Mouse (Mus musculus): Measurements from ENCODE around the gene Rae1. TPM values are rescaled to one million over a fixed set of nuclear protein-coding genes. Genes with fewer than 3 reads are reported as not detected.
A peak's percentile ranks its signal among the peaks of the same experiment; 100 is the strongest.

Gene Rae1
- total RNA-seq (2021): 10 to 100 TPM; 75.3 to 83.2 TPM
- long read RNA-seq, transcript Rae1-201 (12 exons, 1,742 nt): major isoform, 112 of 130 reads
- long read RNA-seq, partial matches to known transcripts: 9 of 130 reads
- long read RNA-seq, other reads (novel, unspliced or antisense): 9 of 130 reads

- peak; percentile 99 for DNase-seq (ENCODE audit: low spot score in 2 of 2)
Measured at GRCm38 (mm10) chr2:172999630-173000284, at the start of gene Rae1. TSS of gene Rae1 (plus strand) at chr2:173000117.

DNA sequence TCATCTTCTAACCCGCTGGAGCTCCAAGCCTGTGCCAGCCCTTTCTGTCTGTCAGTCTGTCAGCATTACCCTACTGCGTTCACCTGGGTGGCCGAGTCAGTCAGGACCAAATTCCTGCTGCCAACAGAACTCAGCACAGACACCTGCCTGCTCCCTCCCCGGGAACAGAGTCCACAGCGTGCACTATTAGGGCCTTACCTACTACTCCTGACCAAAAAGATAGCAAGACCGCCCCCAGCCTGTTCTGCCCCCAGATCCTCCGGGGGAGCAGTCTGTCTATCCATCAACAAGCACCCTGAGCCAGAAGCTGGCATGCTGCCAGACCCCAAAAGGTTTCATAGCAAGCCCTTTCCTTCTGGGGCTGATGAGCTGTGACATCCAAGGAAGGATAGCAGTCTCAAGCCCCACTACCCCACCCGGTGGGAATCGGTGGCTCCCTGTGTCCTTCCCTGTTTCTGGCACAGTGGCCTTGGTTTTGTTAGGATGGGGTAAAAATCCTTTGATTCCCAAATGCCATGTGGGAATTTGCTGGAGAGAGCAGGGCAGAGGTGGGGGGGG, 49.7 kb upstream of the Rae1 start:
- DNase-seq (ENCODE audit: low spot score in 2 of 2): no peak

DNA sequence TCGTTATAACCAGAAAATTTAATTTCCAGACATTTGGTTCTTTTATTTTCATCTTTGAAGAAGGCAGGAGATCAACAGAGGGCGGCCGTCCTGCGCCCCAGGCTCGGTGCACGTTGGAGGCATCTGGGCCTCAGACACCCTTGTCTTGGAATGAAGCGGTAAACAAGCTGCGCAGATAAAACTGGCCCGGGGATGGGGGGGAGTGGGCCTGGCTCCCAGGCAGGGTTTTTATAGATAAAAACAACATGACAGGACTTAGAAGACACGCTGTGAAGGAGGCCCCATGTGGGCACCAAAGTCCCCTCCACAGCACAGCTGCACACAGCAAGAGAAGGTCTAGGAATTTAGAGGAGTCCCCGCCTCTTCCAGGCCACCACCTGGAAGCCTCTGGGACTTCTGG, 49.2 kb upstream of the Rae1 start:
- DNase-seq (ENCODE audit: low spot score in 2 of 2): no peak

DNA sequence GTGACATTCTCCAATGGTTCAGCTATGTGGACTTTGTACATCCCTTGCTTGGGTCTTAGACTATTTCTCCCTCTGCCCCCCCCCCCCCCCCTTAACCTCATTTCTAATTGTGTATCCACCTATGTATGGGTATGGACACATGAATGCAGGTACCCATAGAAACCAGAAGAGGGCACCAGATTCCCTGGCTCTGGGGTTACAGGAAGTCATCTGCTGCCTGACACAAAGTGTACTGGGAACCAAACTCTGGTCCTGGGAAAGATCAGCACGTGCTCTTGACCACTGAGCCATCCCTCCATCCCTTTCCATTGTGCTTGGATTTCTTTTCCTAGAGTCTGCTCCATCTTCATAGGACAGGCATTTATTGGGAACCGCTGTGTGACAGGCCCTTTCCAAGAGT, 47.9 kb upstream of the Rae1 start:
- no peak for DNase-seq (ENCODE audit: low spot score in 2 of 2)

GRCm38 (mm10) chr2:172958579-172958978, 41.3 kb upstream of the Rae1 start:
- peak in 1 of 2 experiments; percentile 37 for DNase-seq (ENCODE audit: low spot score in 2 of 2)

GRCm38 (mm10) chr2:172959006-172959768, 40.7 kb upstream of the Rae1 start:
- no peak for DNase-seq (ENCODE audit: low spot score in 2 of 2)

DNA sequence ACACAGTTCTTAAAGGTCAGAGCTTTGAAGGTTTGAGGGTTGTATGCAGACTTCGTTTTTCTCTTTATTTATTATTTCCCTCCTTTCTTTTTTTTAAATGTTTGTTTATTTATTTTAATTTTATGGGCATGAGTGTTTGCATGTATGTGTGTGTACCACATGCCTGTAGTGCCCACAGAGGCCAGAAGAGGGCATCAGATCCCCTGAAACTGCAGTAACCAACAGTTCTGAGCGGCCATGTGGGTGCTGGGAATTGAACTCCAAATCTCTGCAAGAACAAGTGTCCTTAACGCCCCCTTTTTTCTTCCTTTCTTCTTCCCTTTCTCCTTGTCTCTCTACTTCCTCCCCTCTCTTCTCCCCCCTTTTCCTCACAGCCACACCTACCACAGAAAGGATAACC, 39.6 kb upstream of the Rae1 start:
- no peak for DNase-seq (ENCODE audit: low spot score in 2 of 2)

DNA sequence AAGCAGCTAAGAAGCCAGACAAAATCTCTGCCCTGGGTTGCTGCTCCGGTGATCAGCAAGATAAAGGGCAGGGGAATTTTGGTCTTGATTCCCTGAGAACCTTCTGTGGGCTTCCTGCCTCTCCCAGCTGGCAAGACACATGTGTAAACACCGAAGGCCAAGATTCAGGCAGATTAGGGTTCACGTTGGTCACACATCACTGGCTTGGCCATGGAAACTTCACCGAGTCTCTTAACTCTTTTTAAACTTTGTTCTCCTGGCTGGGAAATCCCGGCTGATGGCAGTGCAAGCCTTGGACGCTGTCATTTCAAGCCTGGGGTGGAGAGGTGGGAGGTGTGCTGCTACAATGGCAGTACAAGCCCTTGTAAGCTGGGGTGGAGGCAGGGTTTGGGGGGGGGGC, 38.7 kb upstream of the Rae1 start:
- no peak for DNase-seq (ENCODE audit: low spot score in 2 of 2)

- no peak for DNase-seq (ENCODE audit: low spot score in 2 of 2)
Measured at GRCm38 (mm10) chr2:172965249-172965648, 34.7 kb upstream of the Rae1 start.

DNA sequence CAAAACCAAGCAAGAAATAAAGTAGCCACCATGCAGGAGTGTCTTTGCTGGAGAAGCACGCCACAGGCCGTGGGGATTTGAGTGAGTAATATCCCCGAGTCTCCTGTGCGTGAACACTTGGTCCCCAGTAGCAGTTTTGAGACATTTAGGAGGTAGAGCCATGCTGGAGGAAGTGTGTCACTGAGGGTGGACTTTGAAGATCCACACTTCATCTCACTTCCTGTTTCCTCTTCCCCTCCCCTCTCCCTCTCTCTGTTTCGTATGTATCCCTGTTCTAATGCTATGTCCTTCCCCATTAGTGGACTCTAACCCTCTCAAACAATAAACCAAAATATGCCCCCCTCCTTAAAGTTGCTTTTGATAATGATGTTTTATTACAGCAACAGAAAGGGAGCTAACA, 33.4 kb upstream of the Rae1 start:
- DNase-seq (ENCODE audit: low spot score in 2 of 2): no peak

DNA sequence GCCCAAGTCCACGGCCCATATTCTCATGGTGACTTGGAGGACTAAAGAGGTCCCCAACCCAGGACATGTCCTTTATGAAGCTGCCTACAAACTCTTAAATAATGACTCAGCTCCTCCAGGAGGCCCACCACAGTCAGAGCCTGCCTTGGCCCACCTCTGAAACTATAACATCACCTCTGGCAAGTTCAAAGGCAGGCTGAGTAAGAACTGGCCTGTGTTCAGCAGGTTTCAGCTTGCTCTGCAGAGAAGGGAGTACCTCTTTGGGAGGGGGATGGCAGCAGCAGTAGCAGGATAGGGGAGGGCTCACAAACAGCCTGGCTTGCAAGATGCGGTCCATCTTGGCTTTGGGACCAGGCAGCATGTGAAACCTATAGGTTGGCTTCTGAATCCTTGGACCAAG, 28.1 kb upstream of the Rae1 start:
- DNase-seq (ENCODE audit: low spot score in 2 of 2): no peak

DNA sequence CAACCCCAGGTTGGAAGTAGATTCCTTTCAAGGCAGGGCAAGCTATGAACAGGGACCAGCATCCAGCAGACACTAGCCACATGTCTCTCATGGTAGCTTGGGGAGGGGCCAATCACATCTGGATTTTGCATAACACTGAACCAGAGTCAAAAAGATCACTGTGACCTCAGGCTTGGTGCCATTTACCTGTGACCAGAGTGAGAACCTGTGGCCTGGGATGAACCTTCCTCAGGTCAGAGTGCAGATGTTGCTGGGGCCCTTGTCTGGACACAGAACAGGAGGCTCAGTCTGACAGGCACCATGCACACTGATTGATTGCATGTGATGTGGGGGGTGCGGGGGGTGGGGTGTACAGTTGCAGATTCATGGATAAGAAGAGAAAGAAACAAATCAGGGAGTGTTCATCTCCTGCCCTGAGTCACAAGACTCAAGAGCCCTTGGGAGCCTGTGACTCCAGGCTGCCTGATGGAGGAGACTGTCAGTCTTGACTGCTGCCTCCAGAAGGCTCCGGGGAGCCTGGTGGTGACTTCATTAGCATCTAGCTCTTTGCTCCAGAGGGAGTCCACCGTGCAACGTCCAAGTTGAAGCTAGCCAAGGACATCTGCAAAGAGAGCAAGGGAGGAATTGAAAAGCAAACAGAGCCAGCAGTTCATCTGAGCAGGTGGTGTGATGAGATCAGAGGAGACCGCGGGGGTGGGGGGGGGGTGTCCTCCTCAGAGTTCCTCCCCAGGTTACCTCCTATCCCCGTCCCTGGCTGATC, 25.9 kb upstream of the Rae1 start:
- DNase-seq (ENCODE audit: low spot score in 2 of 2): no peak

GRCm38 (mm10) chr2:172974701-172975100, 25.2 kb upstream of the Rae1 start:
- no peak for DNase-seq (ENCODE audit: low spot score in 2 of 2)

DNA sequence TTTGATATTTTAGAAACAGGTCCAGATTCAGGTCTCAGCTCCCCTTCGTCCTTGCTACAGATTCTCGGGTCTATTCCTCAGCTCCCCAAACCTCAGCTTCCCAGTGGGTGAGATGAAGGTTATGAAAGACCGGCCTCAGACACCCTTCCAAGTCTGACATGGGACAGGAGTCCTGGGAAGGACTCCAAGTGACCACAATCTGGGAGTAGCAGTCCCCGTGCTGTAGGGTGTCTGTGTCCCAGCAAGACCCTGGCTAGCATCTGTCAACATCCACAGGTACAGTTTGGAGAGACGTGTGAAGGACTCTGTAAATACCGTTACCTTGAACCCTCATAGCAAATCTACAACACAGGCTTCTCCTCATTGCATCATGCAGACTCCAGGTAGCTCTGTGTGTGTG, 24.8 kb upstream of the Rae1 start:
- DNase-seq (ENCODE audit: low spot score in 2 of 2): no peak

DNA sequence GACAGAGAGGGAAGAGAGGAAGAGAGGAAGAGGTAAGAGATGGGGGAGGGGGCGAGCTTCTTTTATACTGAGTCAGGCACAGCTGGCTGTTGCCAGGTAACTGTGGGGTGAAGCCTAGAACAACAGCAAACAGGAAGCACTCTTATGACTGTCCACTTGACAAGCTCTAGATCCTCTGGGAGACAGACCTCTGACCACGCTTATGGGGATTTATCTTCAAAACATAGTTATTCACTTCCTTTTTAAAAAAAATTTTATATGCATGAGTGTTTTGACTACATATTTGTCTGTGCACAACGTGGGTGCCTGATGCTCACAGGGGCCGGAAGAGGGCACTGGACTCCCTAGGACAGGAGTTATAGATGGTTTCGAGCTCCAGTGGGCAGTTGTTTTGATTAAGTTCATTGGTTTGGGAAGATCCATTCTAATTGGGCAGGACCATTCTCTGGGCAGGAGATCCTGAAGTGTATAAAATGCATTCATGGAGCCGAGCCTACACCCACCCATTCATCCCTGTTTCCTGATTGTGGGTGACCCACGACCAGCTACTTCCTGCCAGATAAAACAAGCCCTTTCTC, 23.2 kb upstream of the Rae1 start:
- no peak for DNase-seq (ENCODE audit: low spot score in 2 of 2)

DNA sequence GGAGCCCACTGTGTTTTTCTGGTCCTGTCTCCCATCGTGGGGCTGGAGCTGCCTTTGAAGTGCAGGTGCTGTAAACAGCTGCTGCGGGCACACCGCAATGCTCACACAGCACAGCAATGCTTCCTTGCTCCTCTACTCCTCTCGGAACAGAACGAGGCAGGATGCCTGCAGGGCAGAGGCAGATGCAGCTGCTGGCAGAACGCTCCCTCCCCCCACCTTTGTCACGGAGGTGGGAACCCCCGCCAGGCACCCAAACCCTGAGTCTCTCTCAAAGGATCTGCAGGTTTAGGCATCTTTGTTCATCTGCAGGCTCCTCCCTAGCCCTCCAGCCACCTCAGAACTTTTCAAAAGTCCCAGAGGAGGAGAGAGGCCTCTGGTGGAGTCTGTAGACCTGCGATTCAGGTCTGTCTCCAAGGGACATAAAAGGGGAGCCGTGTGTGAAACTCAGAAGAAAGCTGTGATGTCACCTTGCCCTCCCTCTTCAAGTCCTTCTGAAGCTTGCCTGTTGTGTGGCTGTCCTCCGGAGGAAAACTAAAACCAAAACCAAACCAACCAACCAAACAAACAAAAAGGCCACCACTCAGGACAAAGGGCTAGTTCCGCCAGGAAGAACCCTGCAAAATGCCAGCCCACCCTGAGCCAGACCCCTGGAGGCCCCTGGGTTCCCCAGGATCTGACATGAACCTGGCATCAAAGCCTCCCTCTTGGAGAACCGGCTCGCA, 22.3 kb upstream of the Rae1 start, which contains the start of gene Spo11:
Gene Spo11, plus strand, starts transcription at position 292 of the 722 bp plus-strand sequence.
- no peak for DNase-seq (ENCODE audit: low spot score in 2 of 2)

- no peak for DNase-seq (ENCODE audit: low spot score in 2 of 2)
Measured at GRCm38 (mm10) chr2:172978131-172978633, 21.7 kb upstream of the Rae1 start.

- DNase-seq (ENCODE audit: low spot score in 2 of 2): no peak
Measured at GRCm38 (mm10) chr2:172979666-172980345, 20.1 kb upstream of the Rae1 start.

DNA sequence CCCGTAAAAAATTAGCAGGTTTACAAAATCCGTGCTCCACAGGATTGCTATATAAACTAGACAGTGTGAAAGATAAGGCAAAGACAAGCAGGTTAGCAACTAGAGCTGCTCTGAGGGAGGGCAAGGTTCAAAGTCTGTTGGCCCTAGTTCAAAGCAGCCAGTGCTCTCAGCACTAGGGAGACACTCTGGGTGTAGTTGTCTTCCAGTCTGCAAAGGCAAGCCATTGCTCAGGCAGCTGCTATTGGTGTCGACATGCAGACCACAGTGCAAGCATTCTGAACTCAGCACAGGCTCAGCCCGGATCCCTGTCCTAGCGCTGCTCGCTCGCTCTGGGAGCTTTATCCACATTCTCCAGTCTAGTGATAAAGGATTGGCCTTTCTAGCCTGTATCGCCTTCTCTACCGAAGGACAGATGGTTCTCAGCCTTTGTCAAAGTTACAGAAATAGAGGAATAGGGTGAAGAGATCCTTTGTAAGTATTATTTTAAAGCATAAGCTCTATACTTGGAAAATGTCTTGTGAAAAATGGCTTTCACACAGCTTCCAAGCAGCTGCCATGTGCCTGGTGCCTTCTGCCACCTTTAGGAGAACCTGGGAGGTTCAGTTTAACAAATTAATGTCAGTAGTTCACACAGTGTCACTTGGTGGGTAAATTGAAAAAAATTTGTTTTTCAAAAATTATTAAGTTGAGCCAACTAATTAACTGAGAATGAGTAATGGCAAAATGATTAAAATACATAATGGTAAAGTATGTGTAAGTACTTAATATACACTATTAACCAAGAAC, 16.9 kb upstream of the Rae1 start:
- DNase-seq (ENCODE audit: low spot score in 2 of 2): no peak
